29 mouse cellular contexts compared by ENCODE assay signal in genomic region chr2:74202776-74203175, GRCm38 (mm10).
DNase-seq lines count a peak whose midpoint lies in the region; ATAC-seq lines count a peak whose summit lies in the region.
"Had no signal": no experiment of that assay in that cellular context is flagged by ENCODE, and none has a peak within 500 bp of the region (broad histone marks: within the 10 kb centered on the region; RNA-seq: fewer than 3 reads in every experiment).

No protein-coding gene starts in this region.

- H3K4me3 ChIP-seq in forebrain, embryonic 12.5 days (replicated peaks): no peak overlapping the region
- H3K4me3 ChIP-seq in forebrain, embryonic 16.5 days (replicated peaks; ENCODE audit: low read length): no peak overlapping the region
- no peak overlapping the region for H3K4me3 ChIP-seq in kidney, embryonic 16.5 days (ENCODE audit: low read length)
- H3K4me3 ChIP-seq in limb, embryonic 11.5 days (ENCODE audit: low read depth, low read length): no peak overlapping the region
- H3K4me3 ChIP-seq: forebrain, embryonic 10.5 days; gastrocnemius, adult 2 months; heart, embryonic 13.5 days; hindbrain, embryonic 10.5 days; layer of hippocampus, adult 2 months; liver, embryonic 12.5 days; midbrain, embryonic 13.5 days; neural tube, embryonic 13.5 days had no signal

- no peaks in the 10 kb centered on the region for H3K36me3 ChIP-seq in forebrain, embryonic 12.5 days (replicated peaks)
- H3K36me3 ChIP-seq in forebrain, embryonic 16.5 days (ENCODE audit: control insufficient read depth, insufficient read depth): no peaks in the 10 kb centered on the region
- no peaks in the 10 kb centered on the region for H3K36me3 ChIP-seq in kidney, embryonic 16.5 days (ENCODE audit: insufficient read depth, low read length)
- H3K36me3 ChIP-seq in limb, embryonic 11.5 days (ENCODE audit: control insufficient read depth, insufficient read depth, low read length): no peaks in the 10 kb centered on the region
- H3K36me3 ChIP-seq: forebrain, embryonic 10.5 days; G1E; heart, embryonic 13.5 days; hindbrain, embryonic 10.5 days; liver, embryonic 12.5 days; midbrain, embryonic 13.5 days; neural tube, embryonic 13.5 days had no signal

- no peak overlapping the region for H3K4me2 ChIP-seq in forebrain, embryonic 12.5 days
- H3K4me2 ChIP-seq in forebrain, embryonic 16.5 days (ENCODE audit: low read length): no peak overlapping the region
- H3K4me2 ChIP-seq in kidney, embryonic 16.5 days (replicated peaks; ENCODE audit: low read depth, low read length): no peak overlapping the region
- H3K4me2 ChIP-seq in limb, embryonic 11.5 days (ENCODE audit: low read depth, severe bottlenecking): no peak overlapping the region
- H3K4me2 ChIP-seq: liver, embryonic 12.5 days; midbrain, embryonic 13.5 days; neural tube, embryonic 13.5 days had no signal

- H3K27ac ChIP-seq in forebrain, embryonic 12.5 days: 0 out of 2 replicates have a peak overlapping the region, but pooled peaks have one; percentile 2
- no peak overlapping the region for H3K27ac ChIP-seq in forebrain, embryonic 16.5 days (ENCODE audit: low read length)
- no peak overlapping the region for H3K27ac ChIP-seq in kidney, embryonic 16.5 days (ENCODE audit: low read length)
- 0 out of 2 replicates have a peak overlapping the region, but pooled peaks have one; percentile 30 for H3K27ac ChIP-seq in limb, embryonic 11.5 days (replicated peaks; ENCODE audit: low read depth, low read length)
- H3K27ac ChIP-seq: forebrain, embryonic 10.5 days; gastrocnemius, adult 2 months; hindbrain, embryonic 10.5 days; layer of hippocampus, adult 2 months; liver, embryonic 12.5 days; macrophage; midbrain, embryonic 13.5 days; neural tube, embryonic 13.5 days had no signal

- no peaks in the 10 kb centered on the region for H3K9me3 ChIP-seq in forebrain, embryonic 12.5 days
- no peaks in the 10 kb centered on the region for H3K9me3 ChIP-seq in forebrain, embryonic 16.5 days (ENCODE audit: control insufficient read depth, low read length)
- no peaks in the 10 kb centered on the region for H3K9me3 ChIP-seq in kidney, embryonic 16.5 days (ENCODE audit: low read length)
- no peaks in the 10 kb centered on the region for H3K9me3 ChIP-seq in limb, embryonic 11.5 days (ENCODE audit: control insufficient read depth, low read length)
- H3K9me3 ChIP-seq: forebrain, embryonic 10.5 days; G1E; heart, embryonic 13.5 days; hindbrain, embryonic 10.5 days; liver, embryonic 12.5 days; midbrain, embryonic 13.5 days; neural tube, embryonic 13.5 days had no signal

- 0 out of 2 replicates have a peak, but pooled peaks cover 3% of the 10 kb centered on the region for H3K27me3 ChIP-seq in forebrain, embryonic 12.5 days
- H3K27me3 ChIP-seq in forebrain, embryonic 16.5 days (replicated peaks; ENCODE audit: control insufficient read depth, insufficient read depth, low read length): no peaks in the 10 kb centered on the region
- H3K27me3 ChIP-seq in kidney, embryonic 16.5 days (ENCODE audit: insufficient read depth, low read length): no peaks in the 10 kb centered on the region
- H3K27me3 ChIP-seq in limb, embryonic 11.5 days (ENCODE audit: control insufficient read depth, insufficient read depth, low read length): no peaks in the 10 kb centered on the region
- H3K27me3 ChIP-seq: heart, embryonic 13.5 days; liver, embryonic 12.5 days; midbrain, embryonic 13.5 days; neural tube, embryonic 13.5 days had no signal

- H3K9ac ChIP-seq in forebrain, embryonic 12.5 days: no peak overlapping the region
- H3K9ac ChIP-seq in forebrain, embryonic 16.5 days (replicated peaks; ENCODE audit: low read depth, low read length): no peak overlapping the region
- H3K9ac ChIP-seq in kidney, embryonic 16.5 days (replicated peaks; ENCODE audit: low read length): no peak overlapping the region
- no peak overlapping the region for H3K9ac ChIP-seq in limb, embryonic 11.5 days (ENCODE audit: low read length)
- H3K9ac ChIP-seq: heart, embryonic 13.5 days; liver, embryonic 12.5 days; liver, postnatal 0 days; midbrain, embryonic 13.5 days; neural tube, embryonic 13.5 days had no signal

- peak; percentile 9 for DNase-seq in kidney, postnatal 14 days
- DNase-seq in limb, embryonic 11.5 days (ENCODE audit: low spot score): no peak
- DNase-seq in urinary bladder, adult 18-20 months (ENCODE audit: low spot score in 2 of 2): no peak
- DNase-seq: adrenal gland, adult 8-10 months; cerebellum, adult 8-10 months; cerebellum, postnatal 25 days; gastrocnemius, adult 2 months; gastrocnemius, postnatal 36 days; heart, postnatal 10 days; kidney, adult 8-10 months; liver, postnatal 0 days; lung, postnatal 10 days; spleen, adult 18-20 months; thymus, postnatal 14 days had no signal

- H3K4me1 ChIP-seq in forebrain, embryonic 12.5 days: peaks cover 33% of the 10 kb centered on the region
- peaks cover 15% of the 10 kb centered on the region for H3K4me1 ChIP-seq in forebrain, embryonic 16.5 days (replicated peaks; ENCODE audit: control insufficient read depth, insufficient read depth, low read length)
- peaks cover 13% of the 10 kb centered on the region; the same call in 1 of the 2 replicates for H3K4me1 ChIP-seq in kidney, embryonic 16.5 days (ENCODE audit: insufficient read depth, low read length)
- H3K4me1 ChIP-seq in limb, embryonic 11.5 days (ENCODE audit: control insufficient read depth, insufficient read depth, low read length): peaks cover 21% of the 10 kb centered on the region
- H3K4me1 ChIP-seq: liver, embryonic 12.5 days had no signal

- WGBS in forebrain, embryonic 12.5 days: 46% methylated on average over 3 of the region's 3 CpGs
- 27% methylated on average over 3 of the region's 3 CpGs for WGBS in forebrain, embryonic 16.5 days
- 57% methylated on average over 3 of the region's 3 CpGs for WGBS in kidney, embryonic 16.5 days
- 47% methylated on average over 3 of the region's 3 CpGs for WGBS in limb, embryonic 11.5 days

- peak; percentile 23; the same call in 1 of the 2 replicates for ATAC-seq in forebrain, embryonic 12.5 days (ENCODE audit: low FRiP score)
- no peak for ATAC-seq in forebrain, embryonic 16.5 days
- no peak for ATAC-seq in kidney, embryonic 16.5 days (ENCODE audit: low FRiP score, low TSS enrichment)
- no peak for ATAC-seq in limb, embryonic 11.5 days (ENCODE audit: insufficient number of reproducible peaks, low FRiP score, low TSS enrichment, low read depth)
- no peak for ATAC-seq in erythroid progenitor cell, adult 5-6 weeks (replicated peaks; ENCODE audit: low FRiP score, poor library complexity, severe bottlenecking)
- ATAC-seq: hindbrain, embryonic 16.5 days; intestine, embryonic 16.5 days; liver, embryonic 12.5 days; liver, postnatal 0 days had no signal

Comparison
In these comparisons a context has a peak if more than half of its experiments do, and no peak if none do; other contexts are left out.
1. H3K27ac ChIP-seq: peak in forebrain, embryonic 12.5 days (single experiment) and limb, embryonic 11.5 days (single experiment); none in forebrain, embryonic 16.5 days (single experiment) and kidney, embryonic 16.5 days (single experiment).